Mouse (Mus musculus): ENCODE measurements around the gene Pip4k2c. TPM values are rescaled to one million over a fixed set of nuclear protein-coding genes. Genes with fewer than 3 reads are reported as not detected.

Gene Pip4k2c
- polyA plus RNA-seq, 1 experiment from 2014 or later: 11.4 TPM

DNA sequence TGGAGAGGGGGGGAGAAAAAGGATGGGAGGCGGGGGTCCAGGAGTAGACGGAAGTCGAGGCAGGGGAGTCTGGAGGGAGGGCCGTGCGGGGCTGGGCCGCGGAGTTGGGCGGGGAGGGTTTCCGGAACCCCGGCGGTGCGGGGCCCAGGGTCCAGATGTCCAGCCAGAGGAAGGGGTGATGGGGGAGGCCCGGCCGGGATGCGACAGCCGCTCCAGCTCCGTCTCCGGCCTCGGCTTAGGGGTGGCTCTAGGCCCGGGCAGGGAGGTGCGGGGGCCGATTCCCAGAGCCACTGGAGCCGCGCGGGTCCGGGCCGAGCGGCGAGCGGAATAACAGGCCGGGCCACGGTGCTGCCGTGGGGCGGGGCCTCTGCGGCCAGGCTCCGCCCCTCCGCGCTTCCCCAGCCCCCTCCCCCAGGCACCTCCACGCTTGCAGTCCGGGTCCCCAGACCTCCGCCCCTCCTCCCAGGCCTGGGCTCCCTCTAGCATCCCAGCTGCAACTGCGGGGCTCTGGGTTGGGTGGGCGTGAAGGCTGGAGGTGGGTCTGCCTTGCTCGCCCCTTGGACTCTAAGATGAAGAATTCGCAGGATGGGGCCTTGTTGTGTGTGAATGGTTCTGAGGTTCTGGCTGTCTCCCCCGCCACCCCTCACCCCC is 22.8 kb downstream of the Pip4k2c start:
- Histone ChIP-seq H3K4me3 (ENCODE audit: low read depth, low read length) (peak overlapping the region; percentile 72), H3K27me3 (ENCODE audit: control insufficient read depth, insufficient read depth, low read length) (no peaks in the 10 kb centered on the region; the same call in 1 of the 2 replicates), H3K4me1 (ENCODE audit: control insufficient read depth, insufficient read depth, low read length) (peaks cover 24% of the 10 kb centered on the region), H3K36me3 (ENCODE audit: control insufficient read depth, insufficient read depth, low read length) (peaks cover 7% of the 10 kb centered on the region; the same call in 1 of the 2 replicates), H3K9me3 (ENCODE audit: control insufficient read depth, low read length) (no peaks in the 10 kb centered on the region), H3K4me2 (peak overlapping the region; percentile 92), H3K9ac (ENCODE audit: low read length) (peak overlapping the region; percentile 81), H3K27ac (ENCODE audit: low read depth, low read length) (peak overlapping the region; percentile 50)
- DNase-seq (ENCODE audit: low spot score, missing footprints) (peak; percentile 98), ATAC-seq (ENCODE audit: low FRiP score) (peak; percentile 89)
- 0% methylated on average over 40 of the region's 46 CpGs for WGBS

DNA sequence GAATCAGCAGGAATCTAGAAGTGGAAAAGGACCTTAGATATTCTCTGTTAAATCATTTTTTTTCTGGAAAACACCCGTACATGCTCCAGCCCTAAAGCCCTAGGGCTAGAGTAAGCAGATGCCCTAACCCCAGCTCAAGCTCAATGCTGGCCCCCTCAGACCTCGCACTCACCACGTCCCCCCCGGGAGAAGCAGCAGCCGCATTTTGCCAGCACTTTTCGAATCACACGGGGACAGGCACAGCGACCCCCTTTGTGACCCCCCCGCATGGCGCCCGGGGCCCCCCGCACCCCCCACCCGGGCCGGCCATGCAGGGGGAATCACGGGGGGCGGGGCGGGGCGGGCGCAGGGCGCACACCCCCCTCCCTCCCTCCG is 23.3 kb downstream of the Pip4k2c start:
- ATAC-seq (ENCODE audit: low FRiP score): peak; percentile 8; the same call in 1 of the 2 replicates

DNA sequence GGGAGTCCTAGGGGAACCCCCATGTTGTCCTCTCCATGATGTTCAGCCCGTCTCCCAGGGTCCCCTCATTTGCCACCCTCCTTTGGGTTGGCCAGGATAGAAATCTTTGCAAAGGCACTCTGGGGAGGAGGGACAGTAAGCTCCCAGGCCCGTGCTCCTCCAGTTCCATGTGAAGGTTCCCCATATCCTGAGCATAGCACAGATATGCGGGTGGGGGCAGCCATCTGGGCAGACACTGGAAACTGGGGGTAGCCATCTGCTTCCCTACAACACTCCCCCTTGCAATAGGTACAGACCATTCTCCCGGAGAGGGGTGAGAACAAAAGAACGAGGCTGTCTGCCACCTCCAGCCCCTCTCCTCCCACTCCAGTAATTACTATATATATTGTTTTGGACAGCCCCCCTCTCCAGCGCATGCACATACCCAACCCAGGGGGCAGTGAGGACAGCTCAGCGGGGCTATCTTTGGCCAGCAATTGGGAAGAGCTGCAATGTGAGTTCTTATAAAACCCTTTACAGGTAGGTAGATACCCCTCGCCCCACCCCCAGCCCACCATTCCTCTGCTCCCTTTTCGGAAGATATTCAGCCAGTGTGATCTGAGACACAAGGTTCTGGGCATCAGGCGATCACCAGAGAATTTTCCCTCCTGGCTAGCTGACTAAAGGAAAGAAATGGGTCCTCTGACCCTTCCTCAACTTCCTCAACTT is 23.9 kb downstream of the Pip4k2c start:
- H3K4me2 ChIP-seq: peak overlapping the region; percentile 92
- no peaks in the 10 kb centered on the region for H3K9me3 ChIP-seq (ENCODE audit: control insufficient read depth, low read length)
- peak overlapping the region; percentile 72 for H3K4me3 ChIP-seq (ENCODE audit: low read depth, low read length)
- WGBS: 55% methylated on average over 10 of the region's 10 CpGs
- no peak overlapping the region for H3K27ac ChIP-seq (ENCODE audit: low read depth, low read length)
- no peaks in the 10 kb centered on the region; the same call in 1 of the 2 replicates for H3K27me3 ChIP-seq (ENCODE audit: control insufficient read depth, insufficient read depth, low read length)
- H3K4me1 ChIP-seq (ENCODE audit: control insufficient read depth, insufficient read depth, low read length): peaks cover 24% of the 10 kb centered on the region
- peaks cover 7% of the 10 kb centered on the region; the same call in 1 of the 2 replicates for H3K36me3 ChIP-seq (ENCODE audit: control insufficient read depth, insufficient read depth, low read length)
- H3K9ac ChIP-seq (ENCODE audit: low read length): peak overlapping the region; percentile 81
- peak; percentile 88 for DNase-seq (ENCODE audit: low spot score, missing footprints)
- ATAC-seq (ENCODE audit: low FRiP score): no peak

More for the DNA sequence above, 23.3 kb downstream of the Pip4k2c start:
- Histone ChIP-seq H3K36me3 (ENCODE audit: control insufficient read depth, insufficient read depth, low read length) (peaks cover 7% of the 10 kb centered on the region; the same call in 1 of the 2 replicates), H3K4me3 (ENCODE audit: low read depth, low read length) (peak overlapping the region; percentile 72), H3K4me2 (peak overlapping the region; percentile 92), H3K9ac (ENCODE audit: low read length) (peak overlapping the region; percentile 81), H3K9me3 (ENCODE audit: control insufficient read depth, low read length) (no peaks in the 10 kb centered on the region), H3K27ac (ENCODE audit: low read depth, low read length) (peak overlapping the region; percentile 50), H3K4me1 (ENCODE audit: control insufficient read depth, insufficient read depth, low read length) (peaks cover 24% of the 10 kb centered on the region), H3K27me3 (ENCODE audit: control insufficient read depth, insufficient read depth, low read length) (no peaks in the 10 kb centered on the region; the same call in 1 of the 2 replicates)
- DNase-seq (ENCODE audit: low spot score, missing footprints): peak; percentile 87
- 3% methylated on average over 16 of the region's 21 CpGs for WGBS

DNA sequence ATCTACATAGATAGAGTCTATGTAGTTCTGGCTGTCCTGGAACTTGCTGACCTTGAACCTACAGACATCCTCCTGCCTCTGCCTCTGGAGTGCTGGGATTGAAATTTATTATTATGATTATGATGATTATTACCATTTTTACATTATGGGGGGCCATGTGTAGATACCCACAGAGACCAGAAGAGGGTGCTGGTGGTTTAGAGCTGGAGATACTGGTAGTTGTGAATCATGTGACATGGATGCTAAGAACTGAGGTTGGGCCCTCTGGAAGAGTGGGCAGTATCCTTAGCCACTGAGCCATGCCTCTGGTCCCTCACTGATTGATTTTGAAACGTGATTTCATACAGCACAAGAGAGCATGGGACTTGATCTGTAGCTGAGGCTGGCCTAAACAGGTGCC is 24.9 kb downstream of the Pip4k2c start:
- H3K9me3 ChIP-seq (ENCODE audit: control insufficient read depth, low read length): no peaks in the 10 kb centered on the region
- no peak overlapping the region; the same call in 1 of the 2 replicates for H3K4me2 ChIP-seq
- no peak overlapping the region for H3K4me3 ChIP-seq (ENCODE audit: low read depth, low read length)
- no peak for DNase-seq (ENCODE audit: low spot score, missing footprints)
- peaks cover 24% of the 10 kb centered on the region for H3K4me1 ChIP-seq (ENCODE audit: control insufficient read depth, insufficient read depth, low read length)
- H3K27ac ChIP-seq (ENCODE audit: low read depth, low read length): no peak overlapping the region
- H3K27me3 ChIP-seq (ENCODE audit: control insufficient read depth, insufficient read depth, low read length): no peaks in the 10 kb centered on the region; the same call in 1 of the 2 replicates
- peaks cover 7% of the 10 kb centered on the region; the same call in 1 of the 2 replicates for H3K36me3 ChIP-seq (ENCODE audit: control insufficient read depth, insufficient read depth, low read length)
- no peak for ATAC-seq (ENCODE audit: low FRiP score)
- H3K9ac ChIP-seq (ENCODE audit: low read length): no peak overlapping the region
- 82% methylated on average over 1 of the region's 1 CpGs for WGBS

GRCm38 (mm10) chr10:127185506-127185905 is 25.9 kb downstream of the Pip4k2c start:
- no peak overlapping the region for H3K4me3 ChIP-seq (ENCODE audit: low read depth, low read length)
- no peak for ATAC-seq (ENCODE audit: low FRiP score)
- H3K4me1 ChIP-seq (ENCODE audit: control insufficient read depth, insufficient read depth, low read length): peaks cover 21% of the 10 kb centered on the region
- DNase-seq (ENCODE audit: low spot score, missing footprints): no peak
- H3K27ac ChIP-seq (ENCODE audit: low read depth, low read length): no peak overlapping the region
- no peaks in the 10 kb centered on the region for H3K9me3 ChIP-seq (ENCODE audit: control insufficient read depth, low read length)
- no peak overlapping the region for H3K4me2 ChIP-seq
- H3K36me3 ChIP-seq (ENCODE audit: control insufficient read depth, insufficient read depth, low read length): peaks cover 5% of the 10 kb centered on the region; the same call in 1 of the 2 replicates
- H3K27me3 ChIP-seq (ENCODE audit: control insufficient read depth, insufficient read depth, low read length): peaks cover 8% of the 10 kb centered on the region
- 86% methylated on average over 15 of the region's 15 CpGs for WGBS
- no peak overlapping the region for H3K9ac ChIP-seq (ENCODE audit: low read length)

- Histone ChIP-seq H3K27me3 (ENCODE audit: control insufficient read depth, insufficient read depth, low read length) (peaks cover 12% of the 10 kb centered on the region), H3K4me1 (ENCODE audit: control insufficient read depth, insufficient read depth, low read length) (peaks cover 20% of the 10 kb centered on the region), H3K9me3 (ENCODE audit: control insufficient read depth, low read length) (no peaks in the 10 kb centered on the region), H3K4me2 (no peak overlapping the region), H3K4me3 (ENCODE audit: low read depth, low read length) (no peak overlapping the region), H3K36me3 (ENCODE audit: control insufficient read depth, insufficient read depth, low read length) (peaks cover 5% of the 10 kb centered on the region; the same call in 1 of the 2 replicates), H3K27ac (ENCODE audit: low read depth, low read length) (no peak overlapping the region), H3K9ac (ENCODE audit: low read length) (no peak overlapping the region)
- DNase-seq (ENCODE audit: low spot score, missing footprints): peak; percentile 86
- 65% methylated on average over 9 of the region's 9 CpGs for WGBS
- ATAC-seq (ENCODE audit: low FRiP score): no peak
Observed at GRCm38 (mm10) chr10:127185101-127185500, 26.3 kb downstream of the Pip4k2c start.

DNA sequence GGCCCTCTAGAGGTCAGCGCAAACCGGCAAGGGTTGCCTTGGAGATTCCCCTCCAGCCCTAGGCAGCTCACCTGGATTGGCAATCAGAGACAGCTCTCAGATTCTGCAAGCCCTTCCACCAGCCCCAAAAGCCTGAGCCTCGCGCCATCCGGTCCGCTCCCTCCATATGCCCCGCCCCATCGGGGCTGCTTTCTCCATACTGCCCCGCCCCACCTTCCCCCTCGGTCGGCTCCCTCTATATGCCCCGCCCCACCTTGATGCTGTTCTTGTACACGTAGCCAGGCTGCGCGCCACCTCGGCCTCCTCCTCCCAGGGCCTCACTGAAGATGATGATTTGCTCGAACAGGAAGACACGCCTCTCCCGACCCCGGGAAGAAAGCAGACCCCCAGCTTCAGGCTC is 27.6 kb downstream of the Pip4k2c start:
- H3K4me3 ChIP-seq (ENCODE audit: low read depth, low read length): no peak overlapping the region
- H3K27me3 ChIP-seq (ENCODE audit: control insufficient read depth, insufficient read depth, low read length): peaks cover 26% of the 10 kb centered on the region
- peak overlapping the region; percentile 20; the same call in 1 of the 2 replicates for H3K4me2 ChIP-seq
- H3K4me1 ChIP-seq (ENCODE audit: control insufficient read depth, insufficient read depth, low read length): peaks cover 9% of the 10 kb centered on the region; the same call in 1 of the 2 replicates
- H3K9me3 ChIP-seq (ENCODE audit: control insufficient read depth, low read length): no peaks in the 10 kb centered on the region
- DNase-seq (ENCODE audit: low spot score, missing footprints) (no peak), ATAC-seq (ENCODE audit: low FRiP score) (no peak)
- H3K9ac ChIP-seq (ENCODE audit: low read length): no peak overlapping the region
- H3K27ac ChIP-seq (ENCODE audit: low read depth, low read length): no peak overlapping the region
- H3K36me3 ChIP-seq (ENCODE audit: control insufficient read depth, insufficient read depth, low read length): peaks cover 5% of the 10 kb centered on the region; the same call in 1 of the 2 replicates
- WGBS: 14% methylated on average over 20 of the region's 20 CpGs

- no peak for ATAC-seq (ENCODE audit: low FRiP score)
Observed at GRCm38 (mm10) chr10:127182624-127183023, 28.8 kb downstream of the Pip4k2c start.

DNA sequence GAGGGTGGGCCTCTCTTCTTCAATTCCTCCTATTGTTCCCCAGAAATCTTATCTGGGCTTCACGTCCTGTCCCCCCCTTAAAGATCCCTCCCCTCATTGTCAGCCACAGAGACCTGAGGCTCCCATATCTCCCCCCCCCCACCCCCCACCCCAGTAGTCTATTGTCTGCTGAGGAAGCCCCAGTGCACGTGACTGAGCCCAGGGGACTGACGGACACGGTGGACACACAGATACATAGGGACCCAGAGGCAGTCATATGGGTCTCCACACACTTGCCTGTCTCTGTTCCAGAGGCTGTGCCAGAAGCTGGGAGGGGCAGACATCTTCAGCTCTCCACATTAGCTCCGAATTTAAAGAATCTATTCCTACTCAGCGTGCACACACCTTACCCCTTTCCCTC is 29.8 kb downstream of the Pip4k2c start:
- DNase-seq (ENCODE audit: low spot score, missing footprints) (no peak), ATAC-seq (ENCODE audit: low FRiP score) (no peak)
- 70% methylated on average over 6 of the region's 6 CpGs for WGBS
- Histone ChIP-seq H3K9me3 (ENCODE audit: control insufficient read depth, low read length) (no peaks in the 10 kb centered on the region), H3K4me1 (ENCODE audit: control insufficient read depth, insufficient read depth, low read length) (peaks cover 12% of the 10 kb centered on the region), H3K36me3 (ENCODE audit: control insufficient read depth, insufficient read depth, low read length) (peaks cover 2% of the 10 kb centered on the region; the same call in 1 of the 2 replicates), H3K4me3 (ENCODE audit: low read depth, low read length) (no peak overlapping the region), H3K27ac (ENCODE audit: low read depth, low read length) (no peak overlapping the region), H3K27me3 (ENCODE audit: control insufficient read depth, insufficient read depth, low read length) (peaks cover 46% of the 10 kb centered on the region), H3K4me2 (no peak overlapping the region), H3K9ac (ENCODE audit: low read length) (no peak overlapping the region)

More at GRCm38 (mm10) chr10:127182624-127183023, 28.8 kb downstream of the Pip4k2c start:
- Histone ChIP-seq H3K4me1 (ENCODE audit: control insufficient read depth, insufficient read depth, low read length) (peaks cover 12% of the 10 kb centered on the region), H3K27ac (ENCODE audit: low read depth, low read length) (no peak overlapping the region), H3K4me3 (ENCODE audit: low read depth, low read length) (no peak overlapping the region), H3K9ac (ENCODE audit: low read length) (no peak overlapping the region), H3K27me3 (ENCODE audit: control insufficient read depth, insufficient read depth, low read length) (peaks cover 36% of the 10 kb centered on the region), H3K36me3 (ENCODE audit: control insufficient read depth, insufficient read depth, low read length) (peaks cover 5% of the 10 kb centered on the region; the same call in 1 of the 2 replicates), H3K9me3 (ENCODE audit: control insufficient read depth, low read length) (no peaks in the 10 kb centered on the region), H3K4me2 (no peak overlapping the region)
- WGBS: 86% methylated on average over 4 of the region's 4 CpGs
- DNase-seq (ENCODE audit: low spot score, missing footprints): no peak

Measured in midbrain, embryonic 11.5 days (tissue).